Comparison of ENCODE assay signal across 9 mouse cellular contexts in genomic region chr8:114438236-114438635, GRCm38 (mm10). TPM values are rescaled to one million over a fixed set of nuclear protein-coding genes. Genes with fewer than 3 reads are reported as not detected.
A peak's percentile ranks its signal among the peaks of the same experiment; 100 is the strongest.
DNase-seq lines count a peak whose midpoint lies in the region; ATAC-seq and TF ChIP-seq lines count a peak whose summit lies in the region.
"Had no signal": no experiment of that assay in that cellular context is flagged by ENCODE, and none has a peak within 500 bp of the region (broad histone marks: within the 10 kb centered on the region; RNA-seq: fewer than 3 reads in every experiment).

No protein-coding gene starts in this region.

- H3K27ac ChIP-seq in forebrain, embryonic 10.5 days: no peak overlapping the region
- H3K27ac ChIP-seq in forebrain, embryonic 12.5 days: no peak overlapping the region
- H3K27ac ChIP-seq in hindbrain, postnatal 0 days: no peak overlapping the region
- H3K27ac ChIP-seq in liver, postnatal 0 days (ENCODE audit: low read depth): no peak overlapping the region
- H3K27ac ChIP-seq: limb, embryonic 12.5 days had no signal

- no peak overlapping the region for H3K4me3 ChIP-seq in forebrain, embryonic 10.5 days
- no peak overlapping the region for H3K4me3 ChIP-seq in forebrain, embryonic 12.5 days (replicated peaks)
- H3K4me3 ChIP-seq in hindbrain, postnatal 0 days (ENCODE audit: low read length): no peak overlapping the region
- H3K4me3 ChIP-seq in liver, postnatal 0 days (ENCODE audit: low read depth, low read length): no peak overlapping the region

- no peaks in the 10 kb centered on the region for H3K9me3 ChIP-seq in forebrain, embryonic 10.5 days
- H3K9me3 ChIP-seq in forebrain, embryonic 12.5 days: no peaks in the 10 kb centered on the region
- H3K9me3 ChIP-seq in hindbrain, postnatal 0 days (ENCODE audit: low read length): no peaks in the 10 kb centered on the region
- no peaks in the 10 kb centered on the region for H3K9me3 ChIP-seq in liver, postnatal 0 days (ENCODE audit: low read length)
- H3K9me3 ChIP-seq: limb, embryonic 12.5 days had no signal

- ATAC-seq in forebrain, embryonic 12.5 days (ENCODE audit: low FRiP score): no peak
- ATAC-seq in hindbrain, postnatal 0 days: no peak
- ATAC-seq in liver, postnatal 0 days: no peak

- no peak overlapping the region for H3K9ac ChIP-seq in forebrain, embryonic 12.5 days
- no peak overlapping the region for H3K9ac ChIP-seq in hindbrain, postnatal 0 days (replicated peaks; ENCODE audit: low read length)
- H3K9ac ChIP-seq in liver, postnatal 0 days (replicated peaks): no peak overlapping the region
- H3K9ac ChIP-seq: limb, embryonic 12.5 days had no signal

- TF ChIP-seq CTCF in hindbrain, postnatal 0 days (IDR thresholded peaks at IDR 0.05; ENCODE audit: low read depth): peak; percentile 91
- TF ChIP-seq CTCF in liver, postnatal 0 days (IDR thresholded peaks at IDR 0.05; ENCODE audit: low read depth): peak; percentile 89

- DNase-seq in forebrain, embryonic 10.5 days (ENCODE audit: extremely low spot score, low spot score): peak; percentile 49
- peak; percentile 69 for DNase-seq in right cerebral cortex, adult 2 months (ENCODE audit: low spot score in 2 of 2)
- DNase-seq in right cerebral cortex, postnatal 36 days (ENCODE audit: low spot score in 2 of 2): no peak
- peak; percentile 60 for DNase-seq in cerebellum, adult 9-10 months
- DNase-seq in hindbrain, postnatal 0 days (ENCODE audit: low spot score): peak; percentile 80
- DNase-seq in liver, postnatal 0 days: peak; percentile 72
- DNase-seq in spleen, adult 12 weeks (ENCODE audit: low spot score): peak; percentile 31

- H3K36me3 ChIP-seq in forebrain, embryonic 10.5 days (replicated peaks): no peaks in the 10 kb centered on the region
- H3K36me3 ChIP-seq in forebrain, embryonic 12.5 days (replicated peaks): no peaks in the 10 kb centered on the region
- H3K36me3 ChIP-seq in hindbrain, postnatal 0 days (ENCODE audit: insufficient read depth, low read length): no peaks in the 10 kb centered on the region
- no peaks in the 10 kb centered on the region for H3K36me3 ChIP-seq in liver, postnatal 0 days (replicated peaks; ENCODE audit: insufficient read depth, low read length)
- H3K36me3 ChIP-seq: limb, embryonic 12.5 days had no signal

- H3K4me2 ChIP-seq in forebrain, embryonic 12.5 days: no peak overlapping the region
- H3K4me2 ChIP-seq in hindbrain, postnatal 0 days (ENCODE audit: low read depth, low read length): no peak overlapping the region
- no peak overlapping the region for H3K4me2 ChIP-seq in liver, postnatal 0 days (ENCODE audit: low read depth, low read length)

- WGBS in forebrain, embryonic 10.5 days: 11% methylated on average over 6 of the region's 6 CpGs
- WGBS in forebrain, embryonic 12.5 days: 12% methylated on average over 6 of the region's 6 CpGs
- 12% methylated on average over 6 of the region's 6 CpGs for WGBS in hindbrain, postnatal 0 days
- WGBS in liver, postnatal 0 days (ENCODE audit: insufficient replicate concordance): 6% methylated on average over 6 of the region's 6 CpGs

- no peak for TF ChIP-seq EP300 in liver, postnatal 0 days (IDR thresholded peaks at IDR 0.05; ENCODE audit: low read depth)

- no peaks in the 10 kb centered on the region for H3K27me3 ChIP-seq in forebrain, embryonic 10.5 days (ENCODE audit: poor library complexity, severe bottlenecking)
- no peaks in the 10 kb centered on the region for H3K27me3 ChIP-seq in forebrain, embryonic 12.5 days
- H3K27me3 ChIP-seq in hindbrain, postnatal 0 days (ENCODE audit: insufficient read depth, low read length): no peaks in the 10 kb centered on the region
- H3K27me3 ChIP-seq in liver, postnatal 0 days (ENCODE audit: insufficient read depth, low read length): no peaks in the 10 kb centered on the region
- H3K27me3 ChIP-seq: limb, embryonic 12.5 days had no signal

- H3K4me1 ChIP-seq in forebrain, embryonic 10.5 days: peaks cover 19% of the 10 kb centered on the region
- peaks cover 10% of the 10 kb centered on the region for H3K4me1 ChIP-seq in forebrain, embryonic 12.5 days
- peaks cover 5% of the 10 kb centered on the region; the same call in 1 of the 2 replicates for H3K4me1 ChIP-seq in hindbrain, postnatal 0 days (ENCODE audit: insufficient read depth, low read length)
- peaks cover 9% of the 10 kb centered on the region; the same call in 1 of the 2 replicates for H3K4me1 ChIP-seq in liver, postnatal 0 days (ENCODE audit: insufficient read depth)

RNA-seq across cellular contexts. Expression of gene Wwox, which starts 1.2 kb away (rescaled TPM):
- 11.5 and 12.1 TPM in 2 replicates for polyA plus RNA-seq in forebrain, embryonic 10.5 days (2016; fragmentation: Nextera tagmentation; extraction: Ambion mirVana)
- 12.7 and 14.3 TPM in 2 replicates for polyA plus RNA-seq in forebrain, embryonic 12.5 days (2016; fragmentation: Nextera tagmentation; extraction: Ambion mirVana)
- 17.3 and 19.8 TPM in 2 replicates for total RNA-seq in hindbrain, postnatal 0 days (2014; rRNA removed)
- polyA plus RNA-seq in hindbrain, postnatal 0 days (2015; fragmentation: Nextera tagmentation; extraction: Ambion mirVana): 16.0 and 17.1 TPM in 2 replicates
- polyA plus RNA-seq in liver, postnatal 0 days (2015; fragmentation: Nextera tagmentation; extraction: Ambion mirVana): 3.6 and 3.9 TPM in 2 replicates

RNA-seq across cellular contexts. Expression of gene Clec3a, which starts 20.4 kb away (rescaled TPM):
- polyA plus RNA-seq in forebrain, embryonic 10.5 days (2016; fragmentation: Nextera tagmentation; extraction: Ambion mirVana): not detected in 2 replicates
- not detected in 2 replicates for polyA plus RNA-seq in forebrain, embryonic 12.5 days (2016; fragmentation: Nextera tagmentation; extraction: Ambion mirVana)
- total RNA-seq in hindbrain, postnatal 0 days (2014; rRNA removed): 0.84 TPM in 1 of 2 replicates, not detected in the other
- 0.44 TPM in 1 of 2 replicates, not detected in the other for polyA plus RNA-seq in hindbrain, postnatal 0 days (2015; fragmentation: Nextera tagmentation; extraction: Ambion mirVana)
- polyA plus RNA-seq in liver, postnatal 0 days (2015; fragmentation: Nextera tagmentation; extraction: Ambion mirVana): not detected in 2 replicates
- polyA plus RNA-seq: limb, embryonic 12.5 days had no signal

Comparison
In these comparisons a context has a peak if more than half of its experiments do, and no peak if none do; other contexts are left out.
1. DNase-seq: peak in forebrain, embryonic 10.5 days (single experiment), right cerebral cortex, adult 2 months (2 of 2), cerebellum, adult 9-10 months (single experiment), hindbrain, postnatal 0 days (single experiment), liver, postnatal 0 days (single experiment) and spleen, adult 12 weeks (single experiment); none in right cerebral cortex, postnatal 36 days (0 of 2).